Mouse (Mus musculus): ENCODE measurements around the gene Serpinb11. TPM values are rescaled to one million over a fixed set of nuclear protein-coding genes. Genes with fewer than 3 reads are reported as not detected.

The Serpinb11 gene
- not detected for polyA plus RNA-seq (2017; shearing (Covaris generic))

GRCm38 (mm10) chr1:107360898-107361297, at the start of gene Serpinb11:
Serpinb11 (plus strand) TSS chr1:107361198.

GRCm38 (mm10) chr1:107399355-107399754, 38.4 kb downstream of the Serpinb11 start, which contains the start of gene Serpinb7:
Serpinb7 (plus strand) TSS chr1:107399655.

Other genes with a start within 250 kb of the Serpinb11 start
- gene Serpinb3b, start 82.8 kb upstream of the Serpinb11 start, polyA plus RNA-seq (2017; shearing (Covaris generic)), result not detected
- gene Serpinb3c, start 82.8 kb upstream of the Serpinb11 start, polyA plus RNA-seq (2017; shearing (Covaris generic)), result not detected
- gene Serpinb7, start 38.5 kb downstream of the Serpinb11 start, polyA plus RNA-seq (2017; shearing (Covaris generic)), result not detected
- 0.25 TPM for gene Serpinb2, start 150.2 kb downstream of the Serpinb11 start, polyA plus RNA-seq (2017; shearing (Covaris generic))
- gene Serpinb8, start 228.8 kb downstream of the Serpinb11 start, polyA plus RNA-seq (2017; shearing (Covaris generic)), result not detected

Data from CD4-positive, CD25-positive, alpha-beta regulatory T cell (primary cell).